Mouse (Mus musculus) limb, embryonic 14.5 days (tissue): ENCODE data around the gene Grm7. TPM values are rescaled to one million over a fixed set of nuclear protein-coding genes. Genes with fewer than 3 reads are reported as not detected.

Experiments
- ATAC-seq: fragments of 200-750 bp; cut with Nextera tagmentation; 2 replicates; pipeline ENCODE4 v1.8.0; 2017; ENCODE audit warnings: low read depth, moderate number of reproducible peaks, moderate TSS enrichment; ENCODE audit not compliant: low FRiP score
- DNase-seq: peaks from one replicate; pipeline ENCODE4 v3.0.0-alpha.2; 2015; ENCODE audit warnings: low spot score
- H3K27ac ChIP-seq: fragments of 300-500 bp; sonication (generic); replicated peaks from 2 replicates; pipeline ENCODE4 v1.5.1; 2014; ENCODE audit warnings: low read depth, mild to moderate bottlenecking, low read length, moderate library complexity, mixed read lengths
- H3K27me3 ChIP-seq: fragments of 300-500 bp; sonication (generic); 2 replicates; pipeline ENCODE4 v1.6.1; 2014; ENCODE audit warnings: low read length, mixed read lengths; ENCODE audit not compliant: control insufficient read depth, insufficient read depth
- H3K36me3 ChIP-seq: fragments of 300-500 bp; sonication (generic); 2 replicates; pipeline ENCODE4 v1.6.1; 2014; ENCODE audit warnings: mild to moderate bottlenecking, low read length, moderate library complexity, mixed read lengths; ENCODE audit not compliant: control insufficient read depth, insufficient read depth
- H3K4me1 ChIP-seq: fragments of 300-500 bp; sonication (generic); 2 replicates; pipeline ENCODE4 v1.6.1; 2014; ENCODE audit warnings: antibody characterized with exemption, low read length, mixed read lengths; ENCODE audit not compliant: control insufficient read depth, insufficient read depth
- H3K4me2 ChIP-seq: fragments of 300-500 bp; sonication (generic); replicated peaks from 2 replicates; pipeline ENCODE4 v1.6.1; 2014; ENCODE audit warnings: low read depth, mild to moderate bottlenecking, low read length, moderate library complexity; ENCODE audit not compliant: severe bottlenecking
- H3K4me3 ChIP-seq: fragments of 300-500 bp; sonication (generic); replicated peaks from 2 replicates; pipeline ENCODE4 v1.5.1; 2014; ENCODE audit warnings: low read length
- H3K9ac ChIP-seq: fragments of 300-500 bp; sonication (generic); 2 replicates; pipeline ENCODE4 v1.6.1; 2014; ENCODE audit warnings: mild to moderate bottlenecking, low read depth, low read length, moderate library complexity; ENCODE audit not compliant: severe bottlenecking
- H3K9me3 ChIP-seq: fragments of 300-500 bp; sonication (generic); 2 replicates; pipeline ENCODE4 v1.6.1; 2016; ENCODE audit warnings: low read length; ENCODE audit not compliant: control insufficient read depth
- POLR2A ChIP-seq: fragments of 200-500 bp; IDR thresholded peaks from 2 replicates; pipeline ENCODE4 v1.8.0; 2012; ENCODE audit warnings: inconsistent platforms, mild to moderate bottlenecking, moderate library complexity, borderline replicate concordance; ENCODE audit not compliant: insufficient read depth, insufficient read length; ENCODE audit errors: extremely low read depth
- WGBS: fragments of 180-500 bp; shearing (Covaris S2); extraction: QIAGEN DNeasy Blood & Tissue Kit; methylation state at CpG from one replicate; pipeline ENCODE4 v1.1.7; 2014; 5-methylcytosine and 5-hydroxymethylcytosine counted together
- polyA plus RNA-seq, 2 experiments: library from polyadenylated mRNA; depleted of rRNA in 1 of 2; stranded (reverse) in 1 of 2; unstranded in 1 of 2; fragments of >200 nt; fragmentation: Nextera tagmentation in 1 of 2; extraction: Ambion mirVana in 1 of 2; gene quantifications; 2 replicates each; pipeline versions ENCODE4 v1.2.1 to v1.2.3; 2012 to 2014

Grm7 gene
- polyA plus RNA-seq, 2 experiments = 2.4 to 3.2 TPM

DNA sequence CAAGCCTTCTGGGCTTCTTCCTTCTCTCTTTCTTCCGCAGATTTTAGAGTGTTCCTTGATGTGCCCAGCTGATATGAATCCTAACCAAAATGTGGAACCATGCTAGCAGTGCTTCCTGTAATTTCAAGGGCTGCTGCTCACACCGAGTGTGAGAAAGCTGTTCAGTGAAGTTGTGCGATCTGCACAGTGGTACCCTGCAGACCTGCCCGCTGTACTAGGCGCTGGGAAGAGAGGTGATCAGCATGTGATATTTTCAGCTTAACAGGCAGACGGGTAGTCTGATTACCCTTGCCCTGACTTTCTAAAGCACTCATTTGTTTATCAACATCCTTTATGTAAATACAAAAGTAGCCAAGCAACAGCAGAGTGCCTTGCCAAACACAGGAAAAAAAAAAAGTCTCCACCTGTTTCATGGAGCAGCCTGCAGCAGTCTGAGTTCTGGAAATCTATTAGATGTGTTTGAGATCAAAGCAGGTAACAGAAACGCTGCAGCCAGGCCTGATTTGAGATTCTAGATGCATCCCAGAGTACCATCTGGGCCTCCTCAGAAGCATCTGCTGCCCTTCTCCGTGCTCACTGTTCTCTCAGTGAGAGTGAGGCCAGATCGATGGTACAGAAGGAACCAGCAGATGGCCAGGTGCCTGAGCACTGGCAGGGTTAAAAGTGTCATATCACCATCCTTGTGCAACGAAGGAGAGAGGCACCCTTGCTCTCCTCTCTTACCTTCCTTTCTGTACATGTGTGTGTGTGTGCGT is 727.4 kb downstream of the Grm7 start:
- H3K9ac ChIP-seq = no peak overlapping the region
- no peaks in the 10 kb centered on the region for H3K4me1 ChIP-seq
- ATAC-seq (no peak), DNase-seq (no peak)
- no peak overlapping the region for H3K27ac ChIP-seq
- no peaks in the 10 kb centered on the region for H3K27me3 ChIP-seq
- WGBS = 43% methylated on average over 11 of the region's 11 CpGs
- no peak overlapping the region for H3K4me3 ChIP-seq
- TF ChIP-seq POLR2A = no peak
- no peak overlapping the region for H3K4me2 ChIP-seq
- H3K36me3 ChIP-seq = no peaks in the 10 kb centered on the region
- no peaks in the 10 kb centered on the region for H3K9me3 ChIP-seq

- no peak for TF ChIP-seq POLR2A
- H3K4me1 ChIP-seq = no peaks in the 10 kb centered on the region
- no peak overlapping the region for H3K27ac ChIP-seq
- H3K9me3 ChIP-seq = no peaks in the 10 kb centered on the region
- no peak overlapping the region for H3K4me3 ChIP-seq
- H3K36me3 ChIP-seq = no peaks in the 10 kb centered on the region
- peak; percentile 41; the same call in 1 of the 2 replicates for ATAC-seq
- H3K9ac ChIP-seq = no peak overlapping the region
- DNase-seq = no peak
- WGBS = 61% methylated on average over 2 of the region's 2 CpGs
- H3K4me2 ChIP-seq = no peak overlapping the region
- H3K27me3 ChIP-seq = no peaks in the 10 kb centered on the region
Observed at GRCm38 (mm10) chr6:111380710-111381109, 735.3 kb downstream of the Grm7 start.

DNA sequence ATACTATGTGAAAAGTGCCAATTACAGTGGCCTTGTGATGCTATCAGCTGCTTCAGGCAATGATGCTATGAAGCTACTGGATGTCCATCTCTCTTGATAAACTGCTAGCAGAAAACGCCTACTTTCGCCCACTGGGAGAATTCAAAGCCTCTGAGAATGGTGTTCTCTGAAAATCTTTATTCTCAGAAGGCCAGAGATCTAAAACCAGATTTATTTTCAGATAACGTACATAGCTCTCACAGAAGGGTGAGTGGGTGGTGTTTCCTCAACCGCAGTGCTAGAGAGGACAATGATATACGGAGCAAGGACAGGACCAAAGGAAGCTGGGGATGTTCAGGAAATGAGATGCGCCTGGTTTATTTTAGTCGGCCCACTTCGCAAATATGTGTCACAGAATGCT is 763.4 kb downstream of the Grm7 start:
- no peak overlapping the region for H3K27ac ChIP-seq
- WGBS = 74% methylated on average over 8 of the region's 8 CpGs
- no peaks in the 10 kb centered on the region for H3K9me3 ChIP-seq
- no peak for ATAC-seq
- DNase-seq = no peak
- no peak overlapping the region for H3K4me3 ChIP-seq
- TF ChIP-seq POLR2A = no peak
- H3K4me1 ChIP-seq = no peaks in the 10 kb centered on the region
- H3K4me2 ChIP-seq = no peak overlapping the region
- H3K9ac ChIP-seq = no peak overlapping the region
- no peaks in the 10 kb centered on the region for H3K36me3 ChIP-seq
- no peaks in the 10 kb centered on the region for H3K27me3 ChIP-seq

DNA sequence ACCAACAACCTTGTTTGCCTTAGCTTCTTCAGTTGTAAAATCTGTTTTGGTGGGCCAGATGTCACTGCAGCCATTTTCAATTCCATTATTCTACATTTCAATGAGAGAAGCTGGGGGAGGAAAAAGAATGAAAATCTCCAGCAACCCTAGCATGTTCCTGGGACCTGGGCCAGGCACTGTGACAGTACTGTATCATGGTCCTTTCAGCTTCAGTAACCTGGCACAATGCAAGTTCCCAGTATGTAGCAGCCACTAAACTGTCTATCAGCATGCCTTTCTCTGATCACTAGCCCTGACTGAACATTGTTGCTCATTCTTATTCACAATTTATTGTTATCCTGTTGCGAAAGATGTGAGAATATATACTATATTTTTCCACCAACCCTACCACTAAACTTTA is 779.4 kb downstream of the Grm7 start:
- H3K9ac ChIP-seq = no peak overlapping the region
- no peaks in the 10 kb centered on the region for H3K9me3 ChIP-seq
- no peak overlapping the region for H3K27ac ChIP-seq
- H3K4me1 ChIP-seq = no peaks in the 10 kb centered on the region
- no peak overlapping the region for H3K4me2 ChIP-seq
- DNase-seq = no peak
- H3K36me3 ChIP-seq = no peaks in the 10 kb centered on the region
- WGBS = 84% methylated on average over 1 of the region's 1 CpGs
- H3K4me3 ChIP-seq = no peak overlapping the region
- no peak for TF ChIP-seq POLR2A
- no peak for ATAC-seq
- H3K27me3 ChIP-seq = no peaks in the 10 kb centered on the region

DNA sequence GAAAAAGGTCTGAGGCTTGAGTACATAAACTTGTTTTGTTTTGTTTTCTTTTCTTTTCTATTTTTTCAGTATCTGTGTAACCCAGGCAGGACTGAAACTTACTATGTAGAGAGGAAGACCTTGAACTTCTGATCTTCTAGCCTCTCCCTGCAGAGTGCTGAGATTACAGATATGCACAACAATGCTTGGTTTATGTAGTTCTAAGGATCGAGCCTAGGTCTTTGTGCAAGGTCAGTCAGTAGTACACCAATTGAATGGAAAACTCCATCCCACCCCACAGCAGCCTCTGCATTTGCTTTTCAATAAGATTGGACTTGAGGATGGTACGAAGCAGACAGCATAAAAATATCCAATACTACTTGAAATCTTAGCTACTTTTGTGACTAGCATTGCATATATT is 800.8 kb downstream of the Grm7 start:
- ATAC-seq (no peak), DNase-seq (no peak)
- Histone ChIP-seq H3K4me3 (no peak overlapping the region), H3K4me2 (no peak overlapping the region), H3K27me3 (no peaks in the 10 kb centered on the region), H3K27ac (no peak overlapping the region), H3K9ac (no peak overlapping the region), H3K4me1 (no peaks in the 10 kb centered on the region), H3K9me3 (no peaks in the 10 kb centered on the region), H3K36me3 (no peaks in the 10 kb centered on the region)
- TF ChIP-seq POLR2A = no peak
- WGBS = 79% methylated on average over 2 of the region's 2 CpGs
